Mouse (Mus musculus) left cerebral cortex, adult 8-10 months (tissue): ENCODE data around the gene Rcc1. TPM values are rescaled to one million over a fixed set of nuclear protein-coding genes. Genes with fewer than 3 reads are reported as not detected.

Experiments used
- DNase-seq, 2 experiments: peaks; one replicate each; pipeline ENCODE4 v3.0.0; 2022; ENCODE audit warnings: low spot score in 2 of 2
- total RNA-seq, 4 experiments: library from RNA; stranded (reverse); gene quantifications; 2 replicates each; pipeline ENCODE4 v1.2.4; 2022

Gene Rcc1
- total RNA-seq, 4 experiments from 2014 or later: 12.0 to 15.5 (median 14.2) TPM

- no peak for DNase-seq
Observed at GRCm38 (mm10) chr4:132356170-132356569, 2.8 kb upstream of the Rcc1 start.

GRCm38 (mm10) chr4:132355403-132355802 is 2.0 kb upstream of the Rcc1 start:
- DNase-seq: no peak

GRCm38 (mm10) chr4:132354571-132354970 is 1.2 kb upstream of the Rcc1 start:
- no peak for DNase-seq

- no peak for DNase-seq
Observed at GRCm38 (mm10) chr4:132352739-132353138, 666 bp downstream of the Rcc1 start.

- no peak for DNase-seq
Observed at GRCm38 (mm10) chr4:132351401-132351800, 2.0 kb downstream of the Rcc1 start.

- DNase-seq: no peak
Observed at GRCm38 (mm10) chr4:132350854-132351253, 2.6 kb downstream of the Rcc1 start.

GRCm38 (mm10) chr4:132350123-132350740 is 3.2 kb downstream of the Rcc1 start:
- DNase-seq: no peak

GRCm38 (mm10) chr4:132349495-132350122 is 3.8 kb downstream of the Rcc1 start:
- DNase-seq: no peak

- DNase-seq: no peak
Observed at GRCm38 (mm10) chr4:132346661-132347060, 6.7 kb downstream of the Rcc1 start.

GRCm38 (mm10) chr4:132346261-132346660 is 7.1 kb downstream of the Rcc1 start:
- DNase-seq: no peak

GRCm38 (mm10) chr4:132345843-132346212 is 7.6 kb downstream of the Rcc1 start:
- DNase-seq: no peak

- DNase-seq: peak; percentile 86 to 97
Observed at GRCm38 (mm10) chr4:132345135-132345842, 8.1 kb downstream of the Rcc1 start.

GRCm38 (mm10) chr4:132344403-132345134 is 8.8 kb downstream of the Rcc1 start:
- DNase-seq: no peak

GRCm38 (mm10) chr4:132341451-132341850 is 12.0 kb downstream of the Rcc1 start:
- DNase-seq: no peak

GRCm38 (mm10) chr4:132338943-132339342 is 14.5 kb downstream of the Rcc1 start:
- DNase-seq: no peak

- no peak for DNase-seq
Observed at GRCm38 (mm10) chr4:132332880-132333279, 20.5 kb downstream of the Rcc1 start.

- no peak for DNase-seq
Observed at GRCm38 (mm10) chr4:132331960-132332359, 21.4 kb downstream of the Rcc1 start.

- DNase-seq: no peak
Observed at GRCm38 (mm10) chr4:132329835-132330354, 23.5 kb downstream of the Rcc1 start.

GRCm38 (mm10) chr4:132329115-132329834 is 24.1 kb downstream of the Rcc1 start, which contains the start of gene Trnau1ap:
TSS of gene Trnau1ap (minus strand) at chr4:132329538.
- peak; percentile 59 to 74 for DNase-seq

- no peak for DNase-seq
Observed at GRCm38 (mm10) chr4:132328391-132328982, 24.9 kb downstream of the Rcc1 start.

- no peak for DNase-seq
Observed at GRCm38 (mm10) chr4:132326481-132326880, 26.9 kb downstream of the Rcc1 start.
